Mouse (Mus musculus): ENCODE data around the gene Ebf1. TPM values are rescaled to one million over a fixed set of nuclear protein-coding genes. Genes with fewer than 3 reads are reported as not detected.

Ebf1 gene
- polyA plus RNA-seq, 1 experiment = 2.7 TPM

DNA sequence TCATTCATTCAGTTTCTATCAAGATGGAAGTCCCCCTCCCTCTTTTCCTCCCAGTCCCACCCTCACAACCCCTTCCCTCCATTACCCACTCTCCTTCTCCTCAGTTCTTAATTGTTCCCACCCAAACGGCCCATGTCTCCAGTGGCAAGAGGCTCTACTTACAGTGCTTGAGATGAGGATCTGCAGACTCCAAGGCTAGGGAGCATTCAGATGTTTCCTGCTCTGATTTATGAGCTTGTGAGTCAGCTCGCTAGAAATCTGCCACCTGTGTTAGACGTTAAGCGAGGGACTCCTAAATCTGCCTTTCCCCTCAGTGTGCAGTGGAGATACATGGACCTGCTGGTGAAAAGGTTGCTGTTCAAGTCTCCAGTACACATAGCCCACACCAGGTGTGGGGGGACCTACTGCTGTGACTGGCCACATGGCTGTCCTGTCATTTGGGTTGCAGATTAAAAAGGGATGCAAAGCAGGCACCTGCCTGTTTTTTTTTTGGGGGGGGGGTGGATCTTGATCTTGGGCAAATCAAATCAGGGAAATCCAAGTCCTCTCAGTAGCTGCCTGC is 21.2 kb downstream of the Ebf1 start:
- Histone ChIP-seq H3K79me2 (ENCODE audit: control insufficient read depth, insufficient read depth) (peaks cover 3% of the 10 kb centered on the region), H3K36me3 (ENCODE audit: control insufficient read depth, insufficient read depth) (no peaks in the 10 kb centered on the region), H3ac (ENCODE audit: control insufficient read depth, insufficient read length) (no peak overlapping the region), H3K4me2 (ENCODE audit: low read depth) (no peak overlapping the region), H3K4me3 (no peak overlapping the region), H3K27me3 (ENCODE audit: control insufficient read depth, insufficient read depth, insufficient read length) (no peaks in the 10 kb centered on the region)
- TF ChIP-seq TCF3 (IDR thresholded peaks at IDR 0.05; ENCODE audit: insufficient read length, low read depth) (no peak), MYOD1 (IDR thresholded peaks at IDR 0.05; ENCODE audit: control insufficient read depth in 1 of 3, insufficient read length in 2 of 3, low read depth in 2 of 3) (no peak), USF1 (IDR thresholded peaks at IDR 0.05; ENCODE audit: low read depth) (no peak), MYOG (IDR thresholded peaks at IDR 0.05; ENCODE audit: control insufficient read depth in 1 of 3, insufficient read depth in 1 of 3, insufficient read length in 2 of 3, low read depth in 2 of 3) (no peak), E2F4 (IDR thresholded peaks at IDR 0.05; ENCODE audit: insufficient read depth) (no peak)

DNA sequence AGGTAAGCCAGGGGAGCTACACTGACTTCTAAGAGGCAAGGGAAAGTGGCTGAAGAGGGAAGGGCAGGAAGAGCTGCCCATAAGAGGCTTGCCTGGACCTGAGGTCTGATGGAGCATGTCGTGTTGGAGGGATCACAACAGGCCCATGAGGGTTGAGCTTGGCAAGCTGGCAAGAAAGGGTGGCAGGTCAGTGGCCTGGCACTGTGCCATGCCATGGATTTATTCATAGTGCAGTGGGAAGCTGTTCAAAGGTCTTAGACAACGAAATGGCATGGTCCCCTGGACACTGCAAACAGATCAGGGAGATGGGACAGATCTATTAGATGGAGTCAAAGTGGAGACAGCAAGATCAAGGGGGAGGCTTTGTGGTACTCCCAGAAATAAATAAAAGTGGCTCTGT is 24.4 kb downstream of the Ebf1 start:
- no peaks in the 10 kb centered on the region for H3K27me3 ChIP-seq (ENCODE audit: control insufficient read depth, insufficient read depth, insufficient read length)
- peaks cover 12% of the 10 kb centered on the region for H3K36me3 ChIP-seq (ENCODE audit: control insufficient read depth, insufficient read depth)
- H3ac ChIP-seq (ENCODE audit: control insufficient read depth, insufficient read length) = no peak overlapping the region
- H3K4me2 ChIP-seq (ENCODE audit: low read depth) = no peak overlapping the region
- no peak overlapping the region for H3K4me3 ChIP-seq
- peaks cover 3% of the 10 kb centered on the region for H3K79me2 ChIP-seq (ENCODE audit: control insufficient read depth, insufficient read depth)
- TF ChIP-seq TCF12 (IDR thresholded peaks at IDR 0.05; ENCODE audit: insufficient read depth, poor library complexity, severe bottlenecking) (no peak), SRF (IDR thresholded peaks at IDR 0.05; ENCODE audit: control insufficient read depth, insufficient read length, low read depth) (no peak), CEBPB (IDR thresholded peaks at IDR 0.05; ENCODE audit: insufficient read depth, poor library complexity, severe bottlenecking) (no peak), USF1 (IDR thresholded peaks at IDR 0.05; ENCODE audit: low read depth) (no peak), MYOD1 (IDR thresholded peaks at IDR 0.05; ENCODE audit: control insufficient read depth in 1 of 3, insufficient read length in 2 of 3, low read depth in 2 of 3) (no peak), TCF3 (IDR thresholded peaks at IDR 0.05; ENCODE audit: insufficient read length, low read depth) (no peak)

DNA sequence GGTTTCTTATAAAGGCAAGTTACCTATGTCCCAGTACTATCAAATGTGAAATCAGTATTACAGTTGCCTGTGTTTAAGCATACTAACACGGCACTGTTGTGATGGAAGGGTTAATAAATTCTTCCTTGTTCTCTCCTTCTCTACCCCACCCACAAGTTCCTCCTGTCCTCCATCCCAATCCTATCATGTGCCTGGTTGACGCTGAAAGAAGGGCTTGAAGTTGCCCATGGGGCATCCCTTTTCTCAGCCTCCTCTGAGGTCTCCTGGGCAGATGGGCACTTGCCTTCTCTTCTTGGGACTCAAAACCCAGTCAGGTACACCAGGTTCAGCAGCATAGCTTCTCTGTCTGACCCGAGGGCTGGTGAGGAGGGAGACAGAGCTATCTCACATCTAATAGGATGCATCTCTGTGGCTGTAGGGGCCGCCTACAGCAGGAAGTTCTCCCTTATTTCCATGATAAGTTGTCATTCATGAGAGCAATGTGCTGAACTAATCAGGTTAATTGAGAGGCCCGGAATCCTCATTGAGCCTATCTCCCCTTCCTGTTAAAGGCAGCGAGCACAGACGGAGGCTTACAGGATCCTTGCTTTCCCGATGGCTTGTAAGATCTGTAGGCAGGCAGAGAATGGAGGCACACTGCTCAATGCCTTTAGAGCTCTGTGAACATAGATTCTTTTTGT is 37.4 kb downstream of the Ebf1 start:
- no peaks in the 10 kb centered on the region for H3K27me3 ChIP-seq (ENCODE audit: control insufficient read depth, insufficient read depth, insufficient read length)
- no peak for TF ChIP-seq SRF (IDR thresholded peaks at IDR 0.05; ENCODE audit: control insufficient read depth, insufficient read length, low read depth)
- TF ChIP-seq MAX (IDR thresholded peaks at IDR 0.05; ENCODE audit: low read depth) = no peak
- no peak for TF ChIP-seq MYOG (IDR thresholded peaks at IDR 0.05; ENCODE audit: control insufficient read depth in 1 of 3, insufficient read depth in 1 of 3, insufficient read length in 2 of 3, low read depth in 2 of 3)
- TF ChIP-seq CEBPB (IDR thresholded peaks at IDR 0.05; ENCODE audit: insufficient read depth, poor library complexity, severe bottlenecking) = no peak
- no peak for TF ChIP-seq POLR2AphosphoS2 (IDR thresholded peaks at IDR 0.05; ENCODE audit: insufficient read length, low read depth)
- TF ChIP-seq E2F4 (IDR thresholded peaks at IDR 0.05; ENCODE audit: insufficient read depth) = no peak
- no peak for TF ChIP-seq TCF12 (IDR thresholded peaks at IDR 0.05; ENCODE audit: insufficient read depth, poor library complexity, severe bottlenecking)
- no peak for TF ChIP-seq USF1 (IDR thresholded peaks at IDR 0.05; ENCODE audit: low read depth)
- no peak for TF ChIP-seq REST (IDR thresholded peaks at IDR 0.05; ENCODE audit: insufficient read depth, insufficient read length)
- no peak for TF ChIP-seq MYOD1 (IDR thresholded peaks at IDR 0.05; ENCODE audit: control insufficient read depth in 1 of 3, insufficient read length in 2 of 3, low read depth in 2 of 3)
- no peak for TF ChIP-seq POLR2A (IDR thresholded peaks at IDR 0.05; ENCODE audit: insufficient read length, low read depth)
- TF ChIP-seq TCF3 (IDR thresholded peaks at IDR 0.05; ENCODE audit: insufficient read length, low read depth) = no peak
- no peak overlapping the region for H3ac ChIP-seq (ENCODE audit: control insufficient read depth, insufficient read length)
- H3K4me2 ChIP-seq (ENCODE audit: low read depth) = no peak overlapping the region
- no peaks in the 10 kb centered on the region for H3K79me2 ChIP-seq (ENCODE audit: control insufficient read depth, insufficient read depth)
- no peak overlapping the region for H3K4me3 ChIP-seq
- peaks cover 4% of the 10 kb centered on the region for H3K36me3 ChIP-seq (ENCODE audit: control insufficient read depth, insufficient read depth)

DNA sequence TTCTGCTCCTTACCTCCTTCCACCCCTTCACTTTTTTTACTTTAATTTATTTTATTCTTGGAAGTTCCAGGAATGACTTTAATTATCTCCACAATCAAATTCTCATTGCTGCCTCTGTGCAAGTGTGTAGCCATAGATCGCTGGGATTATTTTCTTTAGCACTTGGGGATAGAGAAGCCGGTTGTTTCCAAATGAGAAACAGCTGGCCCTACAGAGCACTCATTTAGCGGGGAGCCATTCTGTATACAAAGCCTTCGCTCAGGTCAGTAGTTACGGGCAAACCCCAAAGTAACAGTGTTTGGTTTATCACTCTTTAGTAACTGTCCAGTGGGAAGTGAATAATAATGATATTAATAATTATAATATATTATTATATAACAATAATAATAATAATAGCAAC is 38.4 kb downstream of the Ebf1 start:
- H3K79me2 ChIP-seq (ENCODE audit: control insufficient read depth, insufficient read depth) = no peaks in the 10 kb centered on the region
- no peak overlapping the region for H3K4me2 ChIP-seq (ENCODE audit: low read depth)
- TF ChIP-seq TCF3 (IDR thresholded peaks at IDR 0.05; ENCODE audit: insufficient read length, low read depth) (no peak), MYOD1 (IDR thresholded peaks at IDR 0.05; ENCODE audit: control insufficient read depth in 1 of 3, insufficient read length in 2 of 3, low read depth in 2 of 3) (no peak), REST (IDR thresholded peaks at IDR 0.05; ENCODE audit: insufficient read depth, insufficient read length) (no peak), USF1 (IDR thresholded peaks at IDR 0.05; ENCODE audit: low read depth) (no peak), POLR2A (IDR thresholded peaks at IDR 0.05; ENCODE audit: insufficient read length, low read depth) (no peak), MYOG (IDR thresholded peaks at IDR 0.05; ENCODE audit: control insufficient read depth in 1 of 3, insufficient read depth in 1 of 3, insufficient read length in 2 of 3, low read depth in 2 of 3) (no peak), E2F4 (IDR thresholded peaks at IDR 0.05; ENCODE audit: insufficient read depth) (no peak), MAX (IDR thresholded peaks at IDR 0.05; ENCODE audit: low read depth) (no peak), SRF (IDR thresholded peaks at IDR 0.05; ENCODE audit: control insufficient read depth, insufficient read length, low read depth) (no peak), TCF12 (IDR thresholded peaks at IDR 0.05; ENCODE audit: insufficient read depth, poor library complexity, severe bottlenecking) (no peak), POLR2AphosphoS2 (IDR thresholded peaks at IDR 0.05; ENCODE audit: insufficient read length, low read depth) (no peak), CEBPB (IDR thresholded peaks at IDR 0.05; ENCODE audit: insufficient read depth, poor library complexity, severe bottlenecking) (no peak)
- no peak overlapping the region for H3ac ChIP-seq (ENCODE audit: control insufficient read depth, insufficient read length)
- peaks cover 4% of the 10 kb centered on the region for H3K36me3 ChIP-seq (ENCODE audit: control insufficient read depth, insufficient read depth)
- H3K27me3 ChIP-seq (ENCODE audit: control insufficient read depth, insufficient read depth, insufficient read length) = no peaks in the 10 kb centered on the region
- no peak overlapping the region for H3K4me3 ChIP-seq

GRCm38 (mm10) chr11:44656916-44657315 is 39.8 kb downstream of the Ebf1 start:
- H3K27me3 ChIP-seq (ENCODE audit: control insufficient read depth, insufficient read depth, insufficient read length) = no peaks in the 10 kb centered on the region
- TF ChIP-seq MAX (IDR thresholded peaks at IDR 0.05; ENCODE audit: low read depth) = no peak
- no peak for TF ChIP-seq CEBPB (IDR thresholded peaks at IDR 0.05; ENCODE audit: insufficient read depth, poor library complexity, severe bottlenecking)
- H3K4me3 ChIP-seq = no peak overlapping the region
- H3K79me2 ChIP-seq (ENCODE audit: control insufficient read depth, insufficient read depth) = no peaks in the 10 kb centered on the region
- H3K4me2 ChIP-seq (ENCODE audit: low read depth) = no peak overlapping the region
- H3ac ChIP-seq (ENCODE audit: control insufficient read depth, insufficient read length) = no peak overlapping the region
- peaks cover 4% of the 10 kb centered on the region for H3K36me3 ChIP-seq (ENCODE audit: control insufficient read depth, insufficient read depth)

All from myocyte (in vitro differentiated cells).